Mouse (Mus musculus): ENCODE measurements around the gene A1cf.

DNA sequence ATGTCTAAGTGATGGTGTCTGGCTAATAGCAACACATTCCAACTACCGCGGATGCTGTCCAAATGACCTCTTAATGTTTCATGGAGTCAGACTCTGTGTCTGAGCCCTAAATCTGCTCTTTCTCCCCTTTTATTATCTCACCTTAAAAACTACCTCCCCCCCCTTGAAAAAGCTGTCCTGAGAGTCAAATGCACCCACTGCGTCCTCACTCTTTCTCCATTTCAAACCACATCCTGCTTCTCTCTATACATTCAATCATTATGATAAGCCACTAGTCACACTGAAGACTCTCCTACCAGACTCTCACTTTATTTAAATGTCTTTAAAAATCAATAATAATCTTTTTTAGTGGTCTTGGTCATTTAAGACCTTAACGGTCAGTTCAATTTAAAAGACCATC, 51.8 kb downstream of the A1cf start:
- no peak for TF ChIP-seq POLR2A (IDR thresholded peaks at IDR 0.05; ENCODE audit: insufficient read depth, low read length)
- no peak for TF ChIP-seq CTCF (IDR thresholded peaks at IDR 0.05; ENCODE audit: low read depth, low read length)

Measured in ES-Bruce4 (cell line).